Comparison of ENCODE assay signal across 24 mouse cellular contexts in the genomic region with DNA sequence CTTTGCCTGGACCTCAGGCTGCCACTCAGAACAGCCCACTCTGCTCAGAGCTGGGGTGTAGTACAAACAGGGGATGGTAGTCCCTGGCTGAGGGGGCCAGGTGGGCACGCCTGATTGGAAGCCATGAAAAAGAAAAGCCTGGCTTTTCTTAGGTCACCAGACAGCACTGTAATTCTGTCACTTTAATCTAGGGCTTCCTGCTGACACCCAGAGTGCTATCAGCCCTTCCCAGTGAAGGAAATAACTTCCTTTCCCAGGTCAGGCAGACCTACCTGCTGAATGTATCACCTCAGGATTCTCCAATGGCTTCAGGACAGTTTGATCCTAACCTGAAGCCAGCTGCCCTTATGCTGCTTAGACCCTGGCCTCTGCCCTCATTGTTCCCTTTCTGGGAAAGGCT. TPM values are rescaled to one million over a fixed set of nuclear protein-coding genes. Genes with fewer than 3 reads are reported as not detected.
"Had no signal": no experiment of that assay in that cellular context is flagged by ENCODE, and none has a peak within 500 bp of the region (broad histone marks: within the 10 kb centered on the region; RNA-seq: fewer than 3 reads in every experiment).

No protein-coding gene starts in this region.

- H3K9ac ChIP-seq: heart, embryonic 13.5 days; heart, embryonic 15.5 days; hindbrain, embryonic 12.5 days; hindbrain, embryonic 14.5 days; limb, embryonic 13.5 days; limb, embryonic 15.5 days; liver, embryonic 12.5 days; liver, embryonic 14.5 days had no signal

- H3K36me3 ChIP-seq: heart, embryonic 13.5 days; heart, embryonic 15.5 days; hindbrain, embryonic 12.5 days; limb, embryonic 13.5 days; limb, embryonic 15.5 days; liver, embryonic 12.5 days had no signal

- H3K27ac ChIP-seq: heart, adult 2 months; heart, embryonic 13.5 days; heart, embryonic 15.5 days; hindbrain, embryonic 12.5 days; hindbrain, embryonic 14.5 days; layer of hippocampus, adult 2 months; limb, embryonic 13.5 days; limb, embryonic 15.5 days; liver, embryonic 12.5 days; liver, embryonic 14.5 days had no signal

- H3K9me3 ChIP-seq: heart, embryonic 13.5 days; heart, embryonic 15.5 days; hindbrain, embryonic 12.5 days; limb, embryonic 13.5 days; limb, embryonic 15.5 days; liver, embryonic 12.5 days had no signal

- ATAC-seq: hindbrain, embryonic 16.5 days had no signal

- H3K4me3 ChIP-seq: heart, adult 2 months; heart, embryonic 13.5 days; heart, embryonic 15.5 days; hindbrain, embryonic 12.5 days; layer of hippocampus, adult 2 months; limb, embryonic 13.5 days; limb, embryonic 15.5 days; liver, embryonic 12.5 days had no signal

- DNase-seq: gastrocnemius, postnatal 14 days; gastrocnemius, postnatal 36 days; heart, adult 11 months; heart, adult 2 months; heart, postnatal 14 days; heart, postnatal 36 days; kidney, adult 18-20 months; kidney, adult 8-10 months; kidney, postnatal 10 days; kidney, postnatal 25 days; kidney, postnatal 4 days; left cerebral cortex, postnatal 4 days had no signal

- H3K4me1 ChIP-seq: heart, embryonic 13.5 days; heart, embryonic 15.5 days; hindbrain, embryonic 12.5 days; limb, embryonic 13.5 days; liver, embryonic 12.5 days had no signal

- H3K4me2 ChIP-seq: heart, embryonic 11.5 days; heart, embryonic 13.5 days; heart, embryonic 15.5 days; hindbrain, embryonic 12.5 days; hindbrain, embryonic 14.5 days; limb, embryonic 13.5 days; limb, embryonic 15.5 days; liver, embryonic 12.5 days had no signal

RNA-seq across cellular contexts. Expression of a gene that starts 35.3 kb away (rescaled TPM):
- total RNA-seq: hematopoietic stem cell, adult 5-6 weeks had no signal
